ENCODE assay signal across 23 mouse cellular contexts in the genomic region with DNA sequence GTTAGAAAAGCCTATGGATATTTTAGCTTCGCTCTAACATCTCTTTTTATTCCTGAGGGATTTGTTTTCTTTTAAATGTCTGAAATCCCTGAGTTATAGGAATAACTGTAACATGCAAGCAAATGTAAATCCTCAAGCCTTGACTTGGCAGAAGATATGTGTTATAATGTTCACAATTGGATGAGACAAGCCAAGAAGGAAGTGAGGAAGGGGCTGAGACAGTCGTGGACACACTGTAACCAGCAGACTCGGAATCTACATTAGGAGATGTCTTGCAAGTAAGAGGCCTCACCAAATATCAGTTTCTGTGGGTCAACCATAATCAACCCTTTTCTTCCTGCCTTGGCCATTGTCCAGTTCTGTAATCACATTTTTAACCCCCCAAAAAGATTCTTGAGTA.
"Had no signal": no experiment of that assay in that cellular context is flagged by ENCODE, and none has a peak within 500 bp of the region (broad histone marks: within the 10 kb centered on the region; RNA-seq: fewer than 3 reads in every experiment).

No protein-coding gene starts in this region.

- H3K4me2 ChIP-seq: kidney, embryonic 15.5 days; limb, embryonic 12.5 days; limb, embryonic 15.5 days; liver, embryonic 11.5 days; midbrain, embryonic 12.5 days; midbrain, embryonic 15.5 days; neural tube, embryonic 12.5 days; neural tube, embryonic 15.5 days had no signal

- DNase-seq: kidney, adult 11 months; kidney, adult 8-10 months; kidney, postnatal 10 days; kidney, postnatal 36 days; left cerebral cortex, postnatal 4 days; liver, postnatal 0 days; lung, postnatal 14 days; right cerebral cortex, adult 18-20 months; right cerebral cortex, postnatal 14 days; right cerebral cortex, postnatal 4 days; thymus, adult 2 months; thymus, postnatal 14 days; thymus, postnatal 4 days had no signal

- H3K27me3 ChIP-seq: kidney, embryonic 15.5 days; limb, embryonic 12.5 days; limb, embryonic 15.5 days; midbrain, embryonic 12.5 days; midbrain, embryonic 15.5 days; neural tube, embryonic 12.5 days; neural tube, embryonic 15.5 days had no signal

- H3K9ac ChIP-seq: kidney, embryonic 15.5 days; limb, embryonic 12.5 days; limb, embryonic 15.5 days; liver, embryonic 14.5 days; liver, postnatal 0 days; midbrain, embryonic 12.5 days; midbrain, embryonic 15.5 days; neural tube, embryonic 12.5 days; neural tube, embryonic 15.5 days had no signal

- H3K4me1 ChIP-seq: kidney, embryonic 15.5 days; limb, embryonic 12.5 days; limb, embryonic 15.5 days; midbrain, embryonic 12.5 days; midbrain, embryonic 15.5 days; neural tube, embryonic 12.5 days; neural tube, embryonic 15.5 days had no signal

- H3K27ac ChIP-seq: kidney, embryonic 15.5 days; limb, embryonic 12.5 days; limb, embryonic 15.5 days; liver, embryonic 14.5 days; macrophage; midbrain, embryonic 12.5 days; midbrain, embryonic 15.5 days; neural tube, embryonic 12.5 days; neural tube, embryonic 15.5 days had no signal

- H3K9me3 ChIP-seq: kidney, embryonic 15.5 days; limb, embryonic 12.5 days; limb, embryonic 15.5 days; midbrain, embryonic 12.5 days; midbrain, embryonic 15.5 days; neural tube, embryonic 12.5 days; neural tube, embryonic 15.5 days had no signal

- H3K4me3 ChIP-seq: kidney, embryonic 15.5 days; limb, embryonic 12.5 days; limb, embryonic 15.5 days; midbrain, embryonic 12.5 days; midbrain, embryonic 15.5 days; neural tube, embryonic 12.5 days; neural tube, embryonic 15.5 days had no signal

- ATAC-seq: liver, postnatal 0 days; midbrain, embryonic 15.5 days had no signal

- H3K36me3 ChIP-seq: kidney, embryonic 15.5 days; limb, embryonic 12.5 days; limb, embryonic 15.5 days; midbrain, embryonic 12.5 days; midbrain, embryonic 15.5 days; neural tube, embryonic 12.5 days; neural tube, embryonic 15.5 days had no signal
